Mouse (Mus musculus) megakaryocyte, adult 5-6 weeks (primary cell): ENCODE data around the gene Gse1. TPM values are rescaled to one million over a fixed set of nuclear protein-coding genes. Genes with fewer than 3 reads are reported as not detected.
A peak's percentile ranks its signal among the peaks of the same experiment; 100 is the strongest.

Source experiments
- ATAC-seq: 2 replicates; pipeline ENCODE4 v1.8.0; 2016; ENCODE audit warnings: mild to moderate bottlenecking, inconsistent platforms; ENCODE audit not compliant: poor library complexity, severe bottlenecking
- total RNA-seq, 2 experiments: library from RNA; stranded (forward) in 1 of 2; stranded (reverse) in 1 of 2; fragments of 153-499, 151-499 nt in 1 of 2; fragments of 221-1000, 200-1000 nt in 1 of 2; gene quantifications; 2 replicates each; pipeline versions ENCODE4 v1.2.3 to v1.2.4; 2015 to 2017

Gse1 gene
- total RNA-seq, 2 experiments from 2014 or later, result 6.1 to 18.3 TPM

- ATAC-seq, result no peak
These were observed 279.0 kb downstream of the Gse1 start for GRCm38 (mm10) chr8:120507290-120507689.

- ATAC-seq, result peak; percentile 43; the same call in 1 of the 2 replicates
These were observed 281.1 kb downstream of the Gse1 start for GRCm38 (mm10) chr8:120509136-120510034.

- ATAC-seq, result no peak; the same call in 1 of the 2 replicates
These were observed 281.8 kb downstream of the Gse1 start for GRCm38 (mm10) chr8:120510035-120510416.

- no peak for ATAC-seq
These were observed 282.7 kb downstream of the Gse1 start for GRCm38 (mm10) chr8:120510863-120511457.

GRCm38 (mm10) chr8:120511737-120512136, 283.5 kb downstream of the Gse1 start:
- ATAC-seq, result no peak

GRCm38 (mm10) chr8:120512326-120512725, 284.1 kb downstream of the Gse1 start:
- ATAC-seq, result no peak

- ATAC-seq, result no peak
These were observed 284.9 kb downstream of the Gse1 start for GRCm38 (mm10) chr8:120513145-120513544.

- no peak for ATAC-seq
These were observed 285.6 kb downstream of the Gse1 start for GRCm38 (mm10) chr8:120513638-120514461.

- ATAC-seq, result no peak
These were observed 287.0 kb downstream of the Gse1 start for GRCm38 (mm10) chr8:120515214-120515613.

GRCm38 (mm10) chr8:120515650-120516049, 287.4 kb downstream of the Gse1 start:
- no peak for ATAC-seq

GRCm38 (mm10) chr8:120516182-120516755, 288.0 kb downstream of the Gse1 start:
- no peak for ATAC-seq

- no peak for ATAC-seq
These were observed 289.6 kb downstream of the Gse1 start for GRCm38 (mm10) chr8:120517666-120518410.

GRCm38 (mm10) chr8:120518736-120519534, 290.7 kb downstream of the Gse1 start:
- ATAC-seq, result no peak

GRCm38 (mm10) chr8:120520287-120520686, 292.0 kb downstream of the Gse1 start:
- ATAC-seq, result no peak

- ATAC-seq, result no peak
These were observed 292.7 kb downstream of the Gse1 start for GRCm38 (mm10) chr8:120520707-120521590.

GRCm38 (mm10) chr8:120521591-120521965, 293.3 kb downstream of the Gse1 start:
- no peak for ATAC-seq

- ATAC-seq, result no peak
These were observed 295.4 kb downstream of the Gse1 start for GRCm38 (mm10) chr8:120523641-120524040.

GRCm38 (mm10) chr8:120525135-120525534, 296.9 kb downstream of the Gse1 start:
- ATAC-seq, result 0 out of 2 replicates have a peak, but pooled peaks have one; percentile 15
